Mouse (Mus musculus) limb, embryonic 10.5 days (tissue): Measurements from ENCODE around the gene Gm21454. TPM values are rescaled to one million over a fixed set of nuclear protein-coding genes. Genes with fewer than 3 reads are reported as not detected.
"Not testable (repeated sequence)": the region's sequence is repeated elsewhere in the genome, so short reads cannot be mapped to it uniquely, and the experiment has no call there.

Experiments
- DNase-seq: peaks from one replicate; pipeline ENCODE4 v3.0.0-alpha.2; 2017; ENCODE audit warnings: low spot score
- H3K27ac ChIP-seq: fragments of 300-500 bp; sonication (generic); 2 replicates; pipeline ENCODE4 v1.5.1; 2016; ENCODE audit warnings: mild to moderate bottlenecking
- H3K27me3 ChIP-seq: fragments of 300-500 bp; sonication (generic); 2 replicates; pipeline ENCODE4 v1.6.1; 2016; ENCODE audit warnings: low read depth, mild to moderate bottlenecking; ENCODE audit not compliant: poor library complexity, severe bottlenecking
- H3K36me3 ChIP-seq: fragments of 300-500 bp; sonication (generic); 2 replicates; pipeline ENCODE4 v1.6.1; 2016; ENCODE audit warnings: mild to moderate bottlenecking, moderate library complexity
- H3K4me1 ChIP-seq: fragments of 300-500 bp; sonication (generic); 2 replicates; pipeline ENCODE4 v1.6.1; 2016
- H3K4me3 ChIP-seq: fragments of 300-500 bp; sonication (generic); 2 replicates; pipeline ENCODE4 v1.5.1; 2016; ENCODE audit warnings: mild to moderate bottlenecking, moderate library complexity
- H3K9me3 ChIP-seq: fragments of 300-500 bp; sonication (generic); replicated peaks from 2 replicates; pipeline ENCODE4 v1.6.1; 2016; ENCODE audit warnings: mild to moderate bottlenecking
- WGBS: fragments of 180-500 bp; shearing (Covaris S2); methylation state at CpG from one replicate; pipeline ENCODE4 v1.1.7; 2016; 5-methylcytosine and 5-hydroxymethylcytosine counted together
- polyA plus RNA-seq: library from polyadenylated mRNA; unstranded; fragments of >200 nt; fragmentation: Nextera tagmentation; extraction: Ambion mirVana; gene quantifications from 2 replicates; pipeline ENCODE4 v1.2.1, GENCODE M21; 2016

The Gm21454 gene
- not detected in 2 replicates for polyA plus RNA-seq

DNA sequence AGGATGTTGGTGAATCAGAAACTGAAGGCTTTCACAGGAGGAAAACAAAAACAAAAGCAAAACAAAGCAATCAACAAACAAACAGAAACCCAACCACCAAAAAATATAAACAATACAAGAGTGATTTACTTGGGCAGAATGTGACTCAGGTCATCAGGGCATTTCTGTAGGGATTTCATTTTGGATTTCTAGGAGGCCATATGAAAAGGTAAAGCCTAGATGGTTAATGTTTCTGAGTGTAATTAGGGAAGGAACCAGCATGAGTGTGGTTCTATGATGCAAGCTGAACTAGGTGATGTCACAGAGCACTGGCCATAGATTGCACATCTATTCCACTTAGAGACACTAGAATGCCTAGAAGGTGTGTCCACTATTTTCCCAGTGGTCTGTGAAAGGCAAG lies at the start of gene Gm21454, which contains the start of gene Gm21440:
Gene Gm21454, plus strand, starts transcription at position 352 of the 400 bp plus-strand sequence.
Gene Gm21440, plus strand, starts transcription at position 301 of the 400 bp plus-strand sequence.
- not testable (repeated sequence) for DNase-seq, H3K9me3 ChIP-seq, H3K36me3 ChIP-seq, H3K27me3 ChIP-seq, H3K27ac ChIP-seq, H3K4me1 ChIP-seq, H3K4me3 ChIP-seq

DNA sequence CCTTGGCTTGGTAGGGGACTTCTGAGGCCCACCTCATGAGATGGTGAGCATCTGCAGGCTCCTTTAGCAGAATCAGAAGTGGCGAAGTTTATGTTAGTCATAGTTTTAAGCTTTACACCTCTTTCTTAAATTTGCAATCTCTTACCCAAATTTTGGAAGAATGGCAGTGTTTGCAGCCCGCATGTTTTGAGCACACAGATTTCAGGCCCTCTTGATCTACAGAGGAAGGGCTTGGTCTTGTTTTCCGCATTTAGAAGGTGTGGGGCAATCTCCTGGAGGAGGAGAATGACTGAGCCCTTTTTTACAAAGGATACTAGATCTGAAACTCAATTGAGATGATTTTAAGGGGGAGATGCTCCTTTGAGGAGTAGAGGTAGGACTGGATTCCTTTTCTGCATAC lies 28.4 kb upstream of the Gm21454 start, which contains the start of gene Gm21828:
Gene Gm21828, minus strand, starts transcription at position 101 of the 400 bp plus-strand sequence.
- not testable (repeated sequence) for H3K9me3 ChIP-seq, H3K27me3 ChIP-seq, DNase-seq, H3K4me1 ChIP-seq, H3K36me3 ChIP-seq, H3K27ac ChIP-seq, H3K4me3 ChIP-seq
- WGBS = no CpG with 5 or more reads among the region's 3 CpGs

DNA sequence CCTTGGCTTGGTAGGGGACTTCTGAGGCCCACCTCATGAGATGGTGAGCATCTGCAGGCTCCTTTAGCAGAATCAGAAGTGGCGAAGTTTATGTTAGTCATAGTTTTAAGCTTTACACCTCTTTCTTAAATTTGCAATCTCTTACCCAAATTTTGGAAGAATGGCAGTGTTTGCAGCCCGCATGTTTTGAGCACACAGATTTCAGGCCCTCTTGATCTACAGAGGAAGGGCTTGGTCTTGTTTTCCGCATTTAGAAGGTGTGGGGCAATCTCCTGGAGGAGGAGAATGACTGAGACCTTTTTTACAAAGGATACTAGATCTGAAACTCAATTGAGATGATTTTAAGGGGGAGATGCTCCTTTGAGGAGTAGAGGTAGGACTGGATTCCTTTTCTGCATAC lies 96.7 kb downstream of the Gm21454 start, which contains the start of gene Gm21725:
Gene Gm21725, minus strand, starts transcription at position 101 of the 400 bp plus-strand sequence.
- not testable (repeated sequence) for H3K27ac ChIP-seq, H3K36me3 ChIP-seq, H3K9me3 ChIP-seq, H3K27me3 ChIP-seq, H3K4me1 ChIP-seq, DNase-seq, H3K4me3 ChIP-seq
- no CpG with 5 or more reads among the region's 3 CpGs for WGBS

Other genes with a start within 250 kb of the Gm21454 start
- gene Gm20807, start 209.6 kb upstream of the Gm21454 start, polyA plus RNA-seq = not detected in 2 replicates
- gene Gm21891, start 119.0 kb upstream of the Gm21454 start, polyA plus RNA-seq = not detected in 2 replicates
- not detected in 2 replicates for gene Gm21425, start 90.5 kb upstream of the Gm21454 start, polyA plus RNA-seq
- not detected in 2 replicates for gene Gm21828, start 28.5 kb upstream of the Gm21454 start, polyA plus RNA-seq
- not detected in 2 replicates for gene Gm21440, start 51 bp upstream of the Gm21454 start, polyA plus RNA-seq
- not detected in 2 replicates for gene Gm21725, start 96.6 kb downstream of the Gm21454 start, polyA plus RNA-seq
- gene Gm21866, start 213.1 kb downstream of the Gm21454 start, polyA plus RNA-seq = not detected in 2 replicates
- gene Gm20773, start 241.6 kb downstream of the Gm21454 start, polyA plus RNA-seq = not detected in 2 replicates